Mouse (Mus musculus): ENCODE measurements at regions not wholly inside any gene's neighbourhood (a gene's known extent, or its start where the extent isn't known, plus 50 kb on each side); places are given as distances from the start of the nearest gene placed in this dataset.
A peak's percentile ranks its signal among the peaks of the same experiment; 100 is the strongest.

DNA sequence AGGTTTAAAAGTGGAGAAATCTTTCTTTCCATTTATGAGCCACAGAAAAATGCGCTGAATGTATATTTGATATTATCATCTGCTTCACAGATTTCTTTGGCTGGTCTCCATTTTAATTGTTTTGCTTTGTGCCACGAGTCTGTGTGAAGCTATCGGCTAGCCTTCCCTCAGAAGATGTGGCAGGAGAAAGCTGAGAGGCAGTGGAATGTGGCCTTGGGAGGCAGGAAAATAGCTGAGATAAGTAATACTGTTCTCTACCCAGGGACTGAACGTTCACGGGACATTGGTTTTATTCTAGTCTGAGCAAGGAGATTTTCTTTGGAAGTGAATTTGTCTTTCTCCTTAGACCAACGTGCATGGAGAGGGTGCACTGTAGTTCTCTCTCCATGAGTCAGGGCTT, 112.3 kb downstream of the Qpct start:
- Histone ChIP-seq H3K4me2 (ENCODE audit: low read depth, low read length) (no peak overlapping the region), H3K9ac (replicated peaks; ENCODE audit: low read depth, low read length) (no peak overlapping the region), H3K27me3 (ENCODE audit: control insufficient read depth, insufficient read depth, low read length) (no peaks in the 10 kb centered on the region), H3K36me3 (replicated peaks; ENCODE audit: control insufficient read depth, insufficient read depth, low read length) (no peaks in the 10 kb centered on the region), H3K9me3 (replicated peaks; ENCODE audit: control insufficient read depth, low read length) (no peaks in the 10 kb centered on the region), H3K4me1 (ENCODE audit: control insufficient read depth, insufficient read depth) (peaks cover 8% of the 10 kb centered on the region), H3K4me3 (ENCODE audit: low read depth, low read length) (no peak overlapping the region), H3K27ac (ENCODE audit: low read depth) (no peak overlapping the region)
- TF ChIP-seq CTCF (IDR thresholded peaks at IDR 0.05; ENCODE audit: low read depth) (no peak), EP300 (IDR thresholded peaks at IDR 0.05; ENCODE audit: low read depth) (no peak)
- 14% methylated on average over 6 of the region's 6 CpGs for whole genome bisulfite sequencing
- DNase-seq (ENCODE audit: low spot score): peak; percentile 13
- no peak for ATAC-seq (ENCODE audit: insufficient read depth, low read depth)

- ATAC-seq (ENCODE audit: insufficient read depth, low read depth): no peak
- no peaks in the 10 kb centered on the region for H3K9me3 ChIP-seq (replicated peaks; ENCODE audit: control insufficient read depth, low read length)
- H3K9ac ChIP-seq (replicated peaks; ENCODE audit: low read depth, low read length): no peak overlapping the region
- no peak overlapping the region for H3K4me3 ChIP-seq (ENCODE audit: low read depth, low read length)
- no peak overlapping the region for H3K4me2 ChIP-seq (ENCODE audit: low read depth, low read length)
- no peaks in the 10 kb centered on the region for H3K36me3 ChIP-seq (replicated peaks; ENCODE audit: control insufficient read depth, insufficient read depth, low read length)
- WGBS: 75% methylated on average over 2 of the region's 2 CpGs
- H3K4me1 ChIP-seq (ENCODE audit: control insufficient read depth, insufficient read depth): no peaks in the 10 kb centered on the region
- H3K27me3 ChIP-seq (ENCODE audit: control insufficient read depth, insufficient read depth, low read length): no peaks in the 10 kb centered on the region
- DNase-seq (ENCODE audit: low spot score): no peak
- H3K27ac ChIP-seq (ENCODE audit: low read depth): no peak overlapping the region
- TF ChIP-seq EP300 (IDR thresholded peaks at IDR 0.05; ENCODE audit: low read depth) (no peak), CTCF (IDR thresholded peaks at IDR 0.05; ENCODE audit: low read depth) (no peak)
Measured at GRCm38 (mm10) chr17:79154138-79154537, 102.4 kb downstream of the Qpct start.

DNA sequence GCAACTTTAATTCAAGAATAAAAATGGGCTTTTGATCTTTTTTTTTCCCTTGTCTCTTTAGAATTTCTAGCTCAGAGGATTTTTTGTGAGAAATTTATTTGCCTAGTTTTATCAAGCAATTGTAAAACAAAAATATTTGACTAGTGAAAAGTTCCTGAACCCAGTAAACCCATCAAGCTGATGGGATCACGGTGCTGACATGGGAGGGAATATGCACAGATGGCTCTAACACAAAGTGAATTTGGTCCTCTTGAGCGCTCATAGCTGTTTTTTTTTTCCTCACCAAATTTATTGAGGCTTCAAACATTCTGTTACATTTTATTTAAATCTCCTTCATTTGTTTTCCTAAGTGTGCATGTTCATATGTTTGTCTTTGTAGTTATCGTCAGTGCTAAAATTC, 101.1 kb downstream of the Qpct start:
- WGBS: 78% methylated on average over 3 of the region's 3 CpGs
- no peak for ATAC-seq (ENCODE audit: insufficient read depth, low read depth)
- H3K9me3 ChIP-seq (replicated peaks; ENCODE audit: control insufficient read depth, low read length): no peaks in the 10 kb centered on the region

DNA sequence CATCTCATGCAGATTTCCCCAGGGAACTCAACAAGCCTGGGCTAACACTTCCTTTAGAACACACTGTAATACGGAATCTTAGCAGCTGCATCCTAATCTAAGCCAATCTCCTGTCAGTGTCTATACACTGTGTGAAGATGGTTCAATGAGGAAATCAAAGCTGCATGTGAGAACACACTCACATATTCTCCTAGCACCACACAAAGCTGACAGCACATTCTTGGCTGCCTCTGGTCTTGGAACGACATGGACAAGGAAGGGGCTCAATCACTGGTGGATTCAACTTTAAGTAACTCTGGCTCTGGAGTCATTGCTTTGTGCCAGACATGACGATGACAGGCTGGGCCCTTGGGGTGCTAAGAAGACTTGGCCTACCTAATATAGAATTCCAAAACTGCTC, 96.2 kb downstream of the Qpct start:
- Histone ChIP-seq H3K9me3 (replicated peaks; ENCODE audit: control insufficient read depth, low read length) (no peaks in the 10 kb centered on the region), H3K27ac (ENCODE audit: low read depth) (no peak overlapping the region), H3K9ac (replicated peaks; ENCODE audit: low read depth, low read length) (no peak overlapping the region), H3K4me3 (ENCODE audit: low read depth, low read length) (no peak overlapping the region), H3K27me3 (ENCODE audit: control insufficient read depth, insufficient read depth, low read length) (no peaks in the 10 kb centered on the region), H3K4me2 (ENCODE audit: low read depth, low read length) (no peak overlapping the region), H3K4me1 (ENCODE audit: control insufficient read depth, insufficient read depth) (no peaks in the 10 kb centered on the region), H3K36me3 (replicated peaks; ENCODE audit: control insufficient read depth, insufficient read depth, low read length) (no peaks in the 10 kb centered on the region)
- 45% methylated on average over 3 of the region's 3 CpGs for WGBS
- no peak for ATAC-seq (ENCODE audit: insufficient read depth, low read depth)
- DNase-seq (ENCODE audit: low spot score): no peak
- TF ChIP-seq CTCF (IDR thresholded peaks at IDR 0.05; ENCODE audit: low read depth) (no peak), EP300 (IDR thresholded peaks at IDR 0.05; ENCODE audit: low read depth) (no peak)

More for the DNA sequence above, 101.1 kb downstream of the Qpct start:
- H3K27me3 ChIP-seq (ENCODE audit: control insufficient read depth, insufficient read depth, low read length): no peaks in the 10 kb centered on the region
- no peak overlapping the region for H3K9ac ChIP-seq (replicated peaks; ENCODE audit: low read depth, low read length)
- no peaks in the 10 kb centered on the region for H3K4me1 ChIP-seq (ENCODE audit: control insufficient read depth, insufficient read depth)
- H3K27ac ChIP-seq (ENCODE audit: low read depth): no peak overlapping the region
- TF ChIP-seq EP300 (IDR thresholded peaks at IDR 0.05; ENCODE audit: low read depth) (no peak), CTCF (IDR thresholded peaks at IDR 0.05; ENCODE audit: low read depth) (no peak)
- no peak overlapping the region for H3K4me3 ChIP-seq (ENCODE audit: low read depth, low read length)
- no peak overlapping the region for H3K4me2 ChIP-seq (ENCODE audit: low read depth, low read length)
- no peaks in the 10 kb centered on the region for H3K36me3 ChIP-seq (replicated peaks; ENCODE audit: control insufficient read depth, insufficient read depth, low read length)
- DNase-seq (ENCODE audit: low spot score): no peak

DNA sequence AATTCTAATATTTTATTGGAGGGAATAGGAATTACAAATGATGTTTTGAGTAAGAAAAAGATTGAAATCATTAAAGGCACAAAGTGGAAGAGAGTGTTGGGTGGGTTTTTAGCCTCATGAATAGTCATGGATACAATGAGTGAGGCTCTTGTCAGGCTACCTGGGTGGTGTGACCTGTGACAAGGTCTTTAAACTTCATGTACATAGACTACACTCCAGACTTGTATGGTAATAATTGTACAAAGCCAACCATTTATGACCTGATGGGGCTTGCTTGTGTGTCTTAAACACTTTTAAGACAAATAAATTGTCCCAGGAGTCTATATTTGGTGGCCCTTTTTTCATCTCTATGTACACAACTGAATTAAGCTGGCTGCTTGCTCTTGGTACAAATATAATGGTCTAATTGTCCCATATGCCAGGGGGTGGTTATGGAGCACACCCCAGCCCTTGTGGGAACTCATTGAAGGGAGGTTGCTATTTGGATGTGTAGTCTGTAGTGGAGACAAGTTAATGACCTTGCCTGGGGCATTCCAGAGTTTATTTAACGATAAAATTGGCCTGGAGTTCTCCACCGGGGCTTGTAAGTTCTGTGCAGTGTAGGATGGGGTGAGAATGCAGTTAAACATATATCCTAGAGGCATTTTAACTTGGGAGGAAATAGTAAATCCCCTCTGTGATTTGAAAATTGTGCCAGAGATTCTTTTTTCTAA, 93.4 kb downstream of the Qpct start:
- TF ChIP-seq CTCF (IDR thresholded peaks at IDR 0.05; ENCODE audit: low read depth): no peak
- no peak for TF ChIP-seq EP300 (IDR thresholded peaks at IDR 0.05; ENCODE audit: low read depth)
- 38% methylated on average over 2 of the region's 2 CpGs for WGBS
- H3K36me3 ChIP-seq (replicated peaks; ENCODE audit: control insufficient read depth, insufficient read depth, low read length): no peaks in the 10 kb centered on the region
- H3K4me2 ChIP-seq (ENCODE audit: low read depth, low read length): no peak overlapping the region
- H3K27ac ChIP-seq (ENCODE audit: low read depth): no peak overlapping the region
- DNase-seq (ENCODE audit: low spot score) (no peak), ATAC-seq (ENCODE audit: insufficient read depth, low read depth) (no peak)
- H3K9me3 ChIP-seq (replicated peaks; ENCODE audit: control insufficient read depth, low read length): no peaks in the 10 kb centered on the region
- no peaks in the 10 kb centered on the region for H3K4me1 ChIP-seq (ENCODE audit: control insufficient read depth, insufficient read depth)
- no peak overlapping the region for H3K9ac ChIP-seq (replicated peaks; ENCODE audit: low read depth, low read length)
- no peaks in the 10 kb centered on the region for H3K27me3 ChIP-seq (ENCODE audit: control insufficient read depth, insufficient read depth, low read length)
- no peak overlapping the region for H3K4me3 ChIP-seq (ENCODE audit: low read depth, low read length)

- H3K36me3 ChIP-seq (replicated peaks; ENCODE audit: control insufficient read depth, insufficient read depth, low read length): no peaks in the 10 kb centered on the region
- H3K4me1 ChIP-seq (ENCODE audit: control insufficient read depth, insufficient read depth): no peaks in the 10 kb centered on the region
- DNase-seq (ENCODE audit: low spot score) (no peak), ATAC-seq (ENCODE audit: insufficient read depth, low read depth) (no peak)
- WGBS: 15% methylated on average over 1 of the region's 1 CpGs
- H3K4me3 ChIP-seq (ENCODE audit: low read depth, low read length): no peak overlapping the region
- H3K9me3 ChIP-seq (replicated peaks; ENCODE audit: control insufficient read depth, low read length): no peaks in the 10 kb centered on the region
- H3K27me3 ChIP-seq (ENCODE audit: control insufficient read depth, insufficient read depth, low read length): no peaks in the 10 kb centered on the region
- H3K27ac ChIP-seq (ENCODE audit: low read depth): no peak overlapping the region
- H3K4me2 ChIP-seq (ENCODE audit: low read depth, low read length): no peak overlapping the region
- TF ChIP-seq CTCF (IDR thresholded peaks at IDR 0.05; ENCODE audit: low read depth) (peak; percentile 48), EP300 (IDR thresholded peaks at IDR 0.05; ENCODE audit: low read depth) (no peak)
- H3K9ac ChIP-seq (replicated peaks; ENCODE audit: low read depth, low read length): no peak overlapping the region
Measured at GRCm38 (mm10) chr17:79143031-79143430, 91.3 kb downstream of the Qpct start.

Measured in heart, postnatal 0 days (tissue).